Comparison of ENCODE assay signal across 8 mouse cellular contexts in the genomic region with DNA sequence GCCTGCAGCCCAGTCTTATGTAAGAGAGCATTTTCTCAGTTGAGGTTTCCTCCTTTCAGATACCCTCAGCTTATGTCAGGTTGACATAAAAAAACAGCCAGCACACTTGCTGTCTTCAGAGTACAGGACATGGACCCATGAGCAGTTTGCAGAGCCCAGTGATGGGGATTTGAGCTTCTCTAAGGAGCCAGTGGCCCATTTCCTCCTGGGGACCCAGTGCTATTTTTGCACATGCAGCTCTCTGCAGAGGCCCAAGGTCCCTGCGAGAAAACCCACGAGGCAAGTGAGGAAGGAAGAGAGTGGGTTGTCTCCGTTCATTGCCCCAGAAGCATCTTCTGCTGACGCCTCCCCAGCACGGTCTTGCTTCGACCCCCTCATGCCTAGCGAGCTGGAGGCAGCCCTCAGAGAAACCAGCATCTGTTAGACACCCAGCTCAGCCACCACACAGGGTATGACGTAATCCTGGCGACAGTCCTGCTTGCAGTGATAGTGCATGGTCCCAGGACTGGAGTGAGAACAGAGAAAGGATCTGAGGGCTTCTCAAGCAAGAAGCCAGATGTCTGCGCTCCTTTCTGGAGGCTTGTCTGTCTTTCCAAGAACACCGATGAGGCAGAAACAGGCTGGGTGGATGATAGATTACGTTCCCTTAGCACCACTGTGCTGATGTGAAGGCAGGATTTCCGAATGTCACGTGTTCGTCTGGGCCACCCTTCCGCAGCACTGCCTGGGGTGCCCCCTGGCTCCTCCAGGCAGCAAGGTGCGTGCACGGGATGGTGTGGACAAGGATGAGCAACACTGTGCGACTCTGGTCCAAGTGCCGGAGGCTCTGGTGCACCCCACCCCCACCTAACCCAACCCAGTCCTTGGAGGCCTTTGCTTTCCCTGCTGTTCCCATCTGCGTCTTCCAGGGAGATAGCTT. TPM values are rescaled to one million over a fixed set of nuclear protein-coding genes. Genes with fewer than 3 reads are reported as not detected.
DNase-seq lines count a peak whose midpoint lies in the region; ATAC-seq and TF ChIP-seq lines count a peak whose summit lies in the region.

No protein-coding gene starts in this region.

- H3K27ac ChIP-seq in forebrain, embryonic 15.5 days (replicated peaks), result peak overlapping the region; percentile 96
- peak overlapping the region; percentile 33; the same call in 1 of the 2 replicates for H3K27ac ChIP-seq in heart, postnatal 0 days (ENCODE audit: low read depth)
- peak overlapping the region; percentile 83 for H3K27ac ChIP-seq in midbrain, embryonic 13.5 days

- H3K4me3 ChIP-seq in forebrain, embryonic 15.5 days, result no peak overlapping the region
- H3K4me3 ChIP-seq in heart, postnatal 0 days (ENCODE audit: low read depth, low read length), result no peak overlapping the region
- no peak overlapping the region for H3K4me3 ChIP-seq in midbrain, embryonic 13.5 days (replicated peaks)

- no peak for TF ChIP-seq EP300 in heart, postnatal 0 days (IDR thresholded peaks at IDR 0.05; ENCODE audit: low read depth)

- H3K27me3 ChIP-seq in forebrain, embryonic 15.5 days, result no peaks in the 10 kb centered on the region
- H3K27me3 ChIP-seq in heart, postnatal 0 days (ENCODE audit: control insufficient read depth, insufficient read depth, low read length), result no peaks in the 10 kb centered on the region
- no peaks in the 10 kb centered on the region for H3K27me3 ChIP-seq in midbrain, embryonic 13.5 days

- DNase-seq in CD4-positive, CD25-positive, alpha-beta regulatory T cell, adult 2 months (ENCODE audit: low read depth, low spot score), result peak; percentile 56
- DNase-seq in adrenal gland, postnatal 36 days, result peak; percentile 33 to 42
- DNase-seq in heart, postnatal 0 days (ENCODE audit: low spot score), result peak; percentile 58
- peak; percentile 49 for DNase-seq in layer of hippocampus, postnatal 25 days (ENCODE audit: extremely low spot score in 1 of 2, low spot score in 1 of 2)
- no peak for DNase-seq in adipocyte (ENCODE audit: low spot score)

- H3K9ac ChIP-seq in forebrain, embryonic 15.5 days (replicated peaks), result peak overlapping the region; percentile 35
- 0 out of 2 replicates have a peak overlapping the region, but pooled peaks have one; percentile 9 for H3K9ac ChIP-seq in heart, postnatal 0 days (replicated peaks; ENCODE audit: low read depth, low read length)
- peak overlapping the region; percentile 40 for H3K9ac ChIP-seq in midbrain, embryonic 13.5 days (replicated peaks)

- H3K4me1 ChIP-seq in forebrain, embryonic 15.5 days, result peaks cover 23% of the 10 kb centered on the region
- peaks cover 28% of the 10 kb centered on the region for H3K4me1 ChIP-seq in heart, postnatal 0 days (ENCODE audit: control insufficient read depth, insufficient read depth)
- peaks cover 38% of the 10 kb centered on the region for H3K4me1 ChIP-seq in midbrain, embryonic 13.5 days (replicated peaks)

- peak; percentile 83 for ATAC-seq in forebrain, embryonic 15.5 days (replicated peaks)
- ATAC-seq in heart, postnatal 0 days (ENCODE audit: insufficient read depth, low read depth), result peak; percentile 54
- ATAC-seq in midbrain, embryonic 13.5 days, result peak; percentile 54
- ATAC-seq in erythroid progenitor cell, adult 5-6 weeks (replicated peaks; ENCODE audit: low FRiP score, poor library complexity, severe bottlenecking), result no peak

- 0 out of 2 replicates have a peak, but pooled peaks cover 4% of the 10 kb centered on the region for H3K9me3 ChIP-seq in forebrain, embryonic 15.5 days
- no peaks in the 10 kb centered on the region for H3K9me3 ChIP-seq in heart, postnatal 0 days (replicated peaks; ENCODE audit: control insufficient read depth, low read length)
- 0 out of 2 replicates have a peak, but pooled peaks cover 5% of the 10 kb centered on the region for H3K9me3 ChIP-seq in midbrain, embryonic 13.5 days

- H3K36me3 ChIP-seq in forebrain, embryonic 15.5 days, result peaks cover 11% of the 10 kb centered on the region
- 0 out of 2 replicates have a peak, but pooled peaks cover 4% of the 10 kb centered on the region for H3K36me3 ChIP-seq in heart, postnatal 0 days (replicated peaks; ENCODE audit: control insufficient read depth, insufficient read depth, low read length)
- H3K36me3 ChIP-seq in midbrain, embryonic 13.5 days, result peaks cover 22% of the 10 kb centered on the region

- 39% methylated on average over 21 of the region's 21 CpGs for WGBS in forebrain, embryonic 15.5 days
- WGBS in heart, postnatal 0 days, result 31% methylated on average over 21 of the region's 21 CpGs
- 63% methylated on average over 21 of the region's 21 CpGs for WGBS in midbrain, embryonic 13.5 days

- TF ChIP-seq CTCF in heart, postnatal 0 days (IDR thresholded peaks at IDR 0.05; ENCODE audit: low read depth), result no peak

- peak overlapping the region; percentile 27 for H3K4me2 ChIP-seq in forebrain, embryonic 15.5 days (replicated peaks)
- peak overlapping the region; percentile 24 for H3K4me2 ChIP-seq in heart, postnatal 0 days (ENCODE audit: low read depth, low read length)
- no peak overlapping the region for H3K4me2 ChIP-seq in midbrain, embryonic 13.5 days (replicated peaks)

RNA-seq across cellular contexts. Expression of gene Clstn1, which starts 24.0 kb away (rescaled TPM):
- total RNA-seq in adrenal gland, postnatal 36 days (2021), result 10 to 100 TPM; 92.4 to 97.7 TPM
- polyA plus RNA-seq in forebrain, embryonic 15.5 days (2015; fragmentation: Nextera tagmentation; extraction: Ambion mirVana), result 107 and 111 TPM in 2 replicates
- total RNA-seq in heart, postnatal 0 days (2014; rRNA removed; ENCODE audit: low replicate concordance), result 32.1 and 37.9 TPM in 2 replicates
- polyA plus RNA-seq in heart, postnatal 0 days (2015; fragmentation: Nextera tagmentation; extraction: Ambion mirVana), result 12.6 and 14.3 TPM in 2 replicates
- 100 to 1,000 TPM; 782 to 866 TPM for total RNA-seq in layer of hippocampus, postnatal 25 days (2021)
- 41.9 and 61.9 TPM in 2 replicates for polyA plus RNA-seq in midbrain, embryonic 13.5 days (2015; fragmentation: Nextera tagmentation; extraction: Ambion mirVana)
- 0.72 and 0.84 TPM in 2 replicates for total RNA-seq in erythroid progenitor cell, adult 5-6 weeks (2015; ENCODE audit: low replicate concordance)
- 0.64 and 0.83 TPM in 2 replicates for total RNA-seq in erythroid progenitor cell, adult 5-6 weeks (2017; ENCODE audit: low replicate concordance)

RNA-seq across cellular contexts. Expression of gene Ctnnbip1, which starts 44.2 kb away (rescaled TPM):
- 10 to 100 TPM; 21.0 to 39.0 TPM for total RNA-seq in adrenal gland, postnatal 36 days (2021)
- 98.1 and 113 TPM in 2 replicates for polyA plus RNA-seq in forebrain, embryonic 15.5 days (2015; fragmentation: Nextera tagmentation; extraction: Ambion mirVana)
- 31.8 and 35.9 TPM in 2 replicates for total RNA-seq in heart, postnatal 0 days (2014; rRNA removed; ENCODE audit: low replicate concordance)
- polyA plus RNA-seq in heart, postnatal 0 days (2015; fragmentation: Nextera tagmentation; extraction: Ambion mirVana), result 46.3 and 53.6 TPM in 2 replicates
- 10 to 100 TPM; 39.5 to 41.1 TPM for total RNA-seq in layer of hippocampus, postnatal 25 days (2021)
- polyA plus RNA-seq in midbrain, embryonic 13.5 days (2015; fragmentation: Nextera tagmentation; extraction: Ambion mirVana), result 74.6 and 79.6 TPM in 2 replicates
- 0.42 TPM in 1 of 2 replicates, not detected in the other for total RNA-seq in erythroid progenitor cell, adult 5-6 weeks (2015; ENCODE audit: low replicate concordance)
- 0.39 TPM in 1 of 2 replicates, not detected in the other for total RNA-seq in erythroid progenitor cell, adult 5-6 weeks (2017; ENCODE audit: low replicate concordance)

Comparison
In these comparisons a context has a peak if more than half of its experiments do, and no peak if none do; other contexts are left out.
1. H3K27ac ChIP-seq: peak in every context shown above with its lines; median percentile 96 in forebrain, embryonic 15.5 days; 83 in midbrain, embryonic 13.5 days; 33 in heart, postnatal 0 days.
2. RNA of gene Clstn1, which starts 24.0 kb away (total RNA-seq): 782 to 866 TPM in layer of hippocampus, postnatal 25 days, 92.4 to 97.7 TPM in adrenal gland, postnatal 36 days and 32.1 to 37.9 TPM in heart, postnatal 0 days; 0.64 to 0.84 TPM in erythroid progenitor cell, adult 5-6 weeks; every median in the first group is over 10 times any median in the second.
3. RNA of gene Ctnnbip1, which starts 44.2 kb away (total RNA-seq): 39.5 to 41.1 TPM in layer of hippocampus, postnatal 25 days, 21.0 to 39.0 TPM in adrenal gland, postnatal 36 days and 31.8 to 35.9 TPM in heart, postnatal 0 days; 0.39 to 0.42 TPM in erythroid progenitor cell, adult 5-6 weeks; every median in the first group is over 10 times any median in the second.
4. Peak in every context shown above with its lines, with median percentiles within 50 percentile points of each other: H3K9ac ChIP-seq.